Mouse (Mus musculus) spleen, adult 2 months (tissue): ENCODE data around the gene Kdm8.

Source experiments
- CTCF ChIP-seq: fragments of 200-500 bp; IDR thresholded peaks from 2 replicates; pipeline ENCODE4 v1.5.1; 2011; ENCODE audit warnings: mild to moderate bottlenecking, inconsistent platforms; ENCODE audit not compliant: insufficient read depth, insufficient read length, insufficient replicate concordance; ENCODE audit errors: extremely low read depth
- POLR2A ChIP-seq: fragments of 200-500 bp; IDR thresholded peaks from 2 replicates; pipeline ENCODE4 v1.6.1; 2011; ENCODE audit warnings: low read depth, low read length, inconsistent platforms

DNA sequence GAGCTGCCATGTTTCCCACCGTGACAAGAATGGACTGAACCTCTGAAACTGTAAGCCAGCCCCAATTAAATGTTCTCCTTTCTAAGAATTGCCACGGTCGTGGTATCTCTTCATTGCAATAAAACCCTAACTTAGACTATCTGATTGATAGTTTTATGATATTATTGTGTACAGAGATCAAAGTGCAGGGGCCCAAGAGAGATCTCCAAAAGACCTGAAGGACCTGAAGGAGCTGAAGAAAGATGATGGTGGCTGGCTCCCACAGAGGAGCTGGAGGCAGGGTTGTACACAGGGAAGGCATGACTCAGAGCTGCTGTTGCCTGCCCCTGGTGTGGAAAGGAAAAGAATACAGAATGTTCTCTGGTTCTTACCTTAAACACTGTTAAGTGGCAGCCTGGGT is 10.6 kb upstream of the Kdm8 start:
- TF ChIP-seq CTCF (no peak), POLR2A (no peak)
